Mouse (Mus musculus) intestine, embryonic 14.5 days (tissue): ENCODE results near the gene Mxd4. TPM values are rescaled to one million over a fixed set of nuclear protein-coding genes. Genes with fewer than 3 reads are reported as not detected.

Experiments
- ATAC-seq: fragments of 200-750 bp; cut with Nextera tagmentation; replicated peaks from 2 replicates; pipeline ENCODE4 v1.8.0; 2017; ENCODE audit warnings: low read depth, moderate number of reproducible peaks, moderate TSS enrichment, moderate library complexity; ENCODE audit not compliant: low FRiP score, low TSS enrichment
- DNase-seq: peaks from one replicate; pipeline ENCODE4 v3.0.0-alpha.2; 2018; ENCODE audit warnings: low spot score
- H3K27ac ChIP-seq: fragments of 300-500 bp; sonication (generic); 2 replicates; pipeline ENCODE4 v1.5.1; 2014; ENCODE audit warnings: low read depth, mild to moderate bottlenecking, control low read depth
- H3K27me3 ChIP-seq: fragments of 300-500 bp; sonication (generic); replicated peaks from 2 replicates; pipeline ENCODE4 v1.6.1; 2014; ENCODE audit warnings: low read length, control low read depth; ENCODE audit not compliant: control insufficient read depth, insufficient read depth
- H3K36me3 ChIP-seq: fragments of 300-500 bp; sonication (generic); 2 replicates; pipeline ENCODE4 v1.6.1; 2014; ENCODE audit warnings: low read length, control low read depth; ENCODE audit not compliant: control insufficient read depth, insufficient read depth
- H3K4me1 ChIP-seq: fragments of 300-500 bp; sonication (generic); replicated peaks from 2 replicates; pipeline ENCODE4 v1.6.1; 2014; ENCODE audit warnings: low read length, control low read depth, mixed read lengths; ENCODE audit not compliant: control insufficient read depth, insufficient read depth
- H3K4me2 ChIP-seq: fragments of 300-500 bp; sonication (generic); 2 replicates; pipeline ENCODE4 v1.6.1; 2014; ENCODE audit warnings: low read length
- H3K4me3 ChIP-seq: fragments of 300-500 bp; sonication (generic); 2 replicates; pipeline ENCODE4 v1.5.1; 2014; ENCODE audit warnings: low read depth, low read length, control low read depth, mixed read lengths
- H3K9ac ChIP-seq: fragments of 300-500 bp; sonication (generic); 2 replicates; pipeline ENCODE4 v1.6.1; 2014; ENCODE audit warnings: mild to moderate bottlenecking, low read length
- H3K9me3 ChIP-seq: fragments of 300-500 bp; sonication (generic); 2 replicates; pipeline ENCODE4 v1.6.1; 2016; ENCODE audit warnings: low read length, control low read depth; ENCODE audit not compliant: control insufficient read depth
- WGBS: fragments of 180-500 bp; shearing (Covaris S2); extraction: QIAGEN DNeasy Blood & Tissue Kit; methylation state at CpG from one replicate; pipeline ENCODE4 v1.1.7; 2014; 5-methylcytosine and 5-hydroxymethylcytosine counted together
- polyA plus RNA-seq: library from polyadenylated mRNA; unstranded; fragments of >200 nt; fragmentation: Nextera tagmentation; extraction: Ambion mirVana; gene quantifications from 2 replicates; pipeline ENCODE4 v1.2.1, GENCODE M21; 2014

Gene Mxd4
- polyA plus RNA-seq, 1 experiment from 2014 or later = 26.2 TPM

- Histone ChIP-seq H3K36me3 (no peaks in the 10 kb centered on the region), H3K9ac (no peak overlapping the region), H3K27ac (no peak overlapping the region), H3K4me1 (no peaks in the 10 kb centered on the region), H3K27me3 (no peaks in the 10 kb centered on the region), H3K9me3 (no peaks in the 10 kb centered on the region), H3K4me2 (no peak overlapping the region), H3K4me3 (no peak overlapping the region)
- ATAC-seq (no peak), DNase-seq (no peak)
- WGBS = 55% methylated on average over 2 of the region's 2 CpGs
These were observed 18.3 kb upstream of the Mxd4 start for GRCm38 (mm10) chr5:34205788-34206187.

GRCm38 (mm10) chr5:34204911-34205310 lies 17.4 kb upstream of the Mxd4 start:
- WGBS = 97% methylated on average over 2 of the region's 2 CpGs
- H3K36me3 ChIP-seq = no peaks in the 10 kb centered on the region

GRCm38 (mm10) chr5:34202006-34202405 lies 14.5 kb upstream of the Mxd4 start:
- H3K4me3 ChIP-seq = no peak overlapping the region
- no peak overlapping the region for H3K27ac ChIP-seq
- DNase-seq (no peak), ATAC-seq (no peak)
- H3K4me2 ChIP-seq = no peak overlapping the region
- no peaks in the 10 kb centered on the region for H3K4me1 ChIP-seq
- no peaks in the 10 kb centered on the region for H3K9me3 ChIP-seq
- 72% methylated on average over 4 of the region's 4 CpGs for WGBS
- H3K36me3 ChIP-seq = no peaks in the 10 kb centered on the region
- no peaks in the 10 kb centered on the region for H3K27me3 ChIP-seq
- H3K9ac ChIP-seq = no peak overlapping the region

More at GRCm38 (mm10) chr5:34204911-34205310, 17.4 kb upstream of the Mxd4 start:
- Histone ChIP-seq H3K9ac (no peak overlapping the region), H3K9me3 (no peaks in the 10 kb centered on the region), H3K4me3 (no peak overlapping the region), H3K4me2 (no peak overlapping the region), H3K27ac (no peak overlapping the region), H3K27me3 (no peaks in the 10 kb centered on the region), H3K4me1 (no peaks in the 10 kb centered on the region)
- ATAC-seq (no peak), DNase-seq (no peak)

- no peaks in the 10 kb centered on the region for H3K4me1 ChIP-seq
- H3K36me3 ChIP-seq = no peaks in the 10 kb centered on the region
- no peak overlapping the region for H3K27ac ChIP-seq
- no peaks in the 10 kb centered on the region for H3K9me3 ChIP-seq
- no peak for ATAC-seq
- H3K4me3 ChIP-seq = no peak overlapping the region
- no peaks in the 10 kb centered on the region for H3K27me3 ChIP-seq
- no peak overlapping the region for H3K4me2 ChIP-seq
- H3K9ac ChIP-seq = no peak overlapping the region
- 80% methylated on average over 2 of the region's 2 CpGs for WGBS
- no peak for DNase-seq
These were observed 13.9 kb upstream of the Mxd4 start for GRCm38 (mm10) chr5:34201396-34201795.

GRCm38 (mm10) chr5:34198615-34199014 lies 11.1 kb upstream of the Mxd4 start:
- Histone ChIP-seq H3K9me3 (no peaks in the 10 kb centered on the region), H3K27me3 (no peaks in the 10 kb centered on the region), H3K9ac (no peak overlapping the region), H3K4me1 (no peaks in the 10 kb centered on the region), H3K4me2 (no peak overlapping the region), H3K36me3 (no peaks in the 10 kb centered on the region), H3K4me3 (no peak overlapping the region), H3K27ac (no peak overlapping the region)
- DNase-seq (no peak), ATAC-seq (no peak)
- WGBS = 82% methylated on average over 6 of the region's 6 CpGs

- Histone ChIP-seq H3K27me3 (no peaks in the 10 kb centered on the region), H3K4me2 (no peak overlapping the region), H3K27ac (no peak overlapping the region), H3K4me3 (no peak overlapping the region), H3K9ac (no peak overlapping the region), H3K9me3 (no peaks in the 10 kb centered on the region), H3K36me3 (no peaks in the 10 kb centered on the region), H3K4me1 (no peaks in the 10 kb centered on the region)
- 81% methylated on average over 4 of the region's 4 CpGs for WGBS
- ATAC-seq (no peak), DNase-seq (no peak)
These were observed 9.7 kb upstream of the Mxd4 start for GRCm38 (mm10) chr5:34197243-34197642.

- Histone ChIP-seq H3K27me3 (no peaks in the 10 kb centered on the region), H3K9me3 (no peaks in the 10 kb centered on the region), H3K4me3 (no peak overlapping the region), H3K27ac (no peak overlapping the region), H3K36me3 (no peaks in the 10 kb centered on the region), H3K4me1 (no peaks in the 10 kb centered on the region), H3K9ac (no peak overlapping the region), H3K4me2 (no peak overlapping the region)
- DNase-seq (no peak), ATAC-seq (no peak)
- 71% methylated on average over 7 of the region's 7 CpGs for WGBS
These were observed 8.9 kb upstream of the Mxd4 start for GRCm38 (mm10) chr5:34196423-34196822.

GRCm38 (mm10) chr5:34195786-34196185 lies 8.3 kb upstream of the Mxd4 start:
- Histone ChIP-seq H3K4me2 (no peak overlapping the region), H3K9ac (no peak overlapping the region), H3K36me3 (no peaks in the 10 kb centered on the region), H3K27me3 (no peaks in the 10 kb centered on the region), H3K4me3 (no peak overlapping the region), H3K9me3 (no peaks in the 10 kb centered on the region), H3K27ac (no peak overlapping the region), H3K4me1 (no peaks in the 10 kb centered on the region)
- WGBS = 93% methylated on average over 12 of the region's 12 CpGs
- ATAC-seq (no peak), DNase-seq (no peak)

- 80% methylated on average over 6 of the region's 6 CpGs for WGBS
- Histone ChIP-seq H3K27me3 (no peaks in the 10 kb centered on the region), H3K4me1 (no peaks in the 10 kb centered on the region), H3K36me3 (no peaks in the 10 kb centered on the region), H3K4me2 (no peak overlapping the region), H3K4me3 (no peak overlapping the region), H3K9me3 (no peaks in the 10 kb centered on the region), H3K27ac (no peak overlapping the region), H3K9ac (no peak overlapping the region)
- ATAC-seq = no peak
- DNase-seq = no peak
These were observed 7.6 kb upstream of the Mxd4 start for GRCm38 (mm10) chr5:34194975-34195662.
